Mouse (Mus musculus): ENCODE results near the gene Nckipsd.

- TF ChIP-seq POLR2A (IDR thresholded peaks at IDR 0.05; ENCODE audit: low read depth, low read length) (no peak), CTCF (IDR thresholded peaks at IDR 0.05; ENCODE audit: borderline replicate concordance, insufficient read depth, low read length) (no peak)
Observed at GRCm38 (mm10) chr9:108831637-108832036, 23.5 kb downstream of the Nckipsd start.

Data from embryonic fibroblast, embryonic 13.5 days (primary cell).